Mouse (Mus musculus): ENCODE results near the gene Olfr575. TPM values are rescaled to one million over a fixed set of nuclear protein-coding genes. Genes with fewer than 3 reads are reported as not detected.

Olfr575 gene
- polyA plus RNA-seq, 1 experiment from 2014 or later, result not detected

Other genes starting within 250 kb of the Olfr575 start
- not detected in 2 replicates for gene Olfr33, start 239.7 kb downstream of the Olfr575 start, polyA plus RNA-seq (2014; fragmentation: Nextera tagmentation; extraction: Ambion mirVana)
- gene Olfr559, start 231.3 kb downstream of the Olfr575 start, polyA plus RNA-seq (2014; fragmentation: Nextera tagmentation; extraction: Ambion mirVana), result not detected in 2 replicates
- gene Olfr560, start 199.4 kb downstream of the Olfr575 start, polyA plus RNA-seq (2014; fragmentation: Nextera tagmentation; extraction: Ambion mirVana), result not detected in 2 replicates
- gene Olfr78, start 199.3 kb downstream of the Olfr575 start, polyA plus RNA-seq (2014; fragmentation: Nextera tagmentation; extraction: Ambion mirVana), result not detected in 2 replicates
- not detected in 2 replicates for gene Olfr561, start 187.6 kb downstream of the Olfr575 start, polyA plus RNA-seq (2014; fragmentation: Nextera tagmentation; extraction: Ambion mirVana)
- not detected in 2 replicates for gene Olfr564, start 155.3 kb downstream of the Olfr575 start, polyA plus RNA-seq (2014; fragmentation: Nextera tagmentation; extraction: Ambion mirVana)
- gene Olfr566, start 100.0 kb downstream of the Olfr575 start, polyA plus RNA-seq (2014; fragmentation: Nextera tagmentation; extraction: Ambion mirVana), result not detected in 2 replicates
- not detected in 2 replicates for gene Olfr568, start 81.7 kb downstream of the Olfr575 start, polyA plus RNA-seq (2014; fragmentation: Nextera tagmentation; extraction: Ambion mirVana)
- gene Olfr569, start 67.9 kb downstream of the Olfr575 start, polyA plus RNA-seq (2014; fragmentation: Nextera tagmentation; extraction: Ambion mirVana), result not detected in 2 replicates
- not detected in 2 replicates for gene Olfr570, start 64.2 kb downstream of the Olfr575 start, polyA plus RNA-seq (2014; fragmentation: Nextera tagmentation; extraction: Ambion mirVana)
- gene Olfr571, start 41.2 kb downstream of the Olfr575 start, polyA plus RNA-seq (2014; fragmentation: Nextera tagmentation; extraction: Ambion mirVana), result 0.17 and 0.19 TPM in 2 replicates
- not detected in 2 replicates for gene Olfr572, start 34.4 kb downstream of the Olfr575 start, polyA plus RNA-seq (2014; fragmentation: Nextera tagmentation; extraction: Ambion mirVana)
- not detected in 2 replicates for gene Olfr573-ps1, start 16.2 kb downstream of the Olfr575 start, polyA plus RNA-seq (2014; fragmentation: Nextera tagmentation; extraction: Ambion mirVana)
- not detected in 2 replicates for gene Olfr574, start 10.3 kb downstream of the Olfr575 start, polyA plus RNA-seq (2014; fragmentation: Nextera tagmentation; extraction: Ambion mirVana)
- gene Olfr576, start 3.9 kb upstream of the Olfr575 start, polyA plus RNA-seq (2014; fragmentation: Nextera tagmentation; extraction: Ambion mirVana), result not detected in 2 replicates
- gene Olfr577, start 17.2 kb upstream of the Olfr575 start, polyA plus RNA-seq (2014; fragmentation: Nextera tagmentation; extraction: Ambion mirVana), result not detected in 2 replicates
- not detected in 2 replicates for gene Olfr578, start 30.5 kb upstream of the Olfr575 start, polyA plus RNA-seq (2014; fragmentation: Nextera tagmentation; extraction: Ambion mirVana)
- not detected in 2 replicates for gene Olfr582, start 79.2 kb upstream of the Olfr575 start, polyA plus RNA-seq (2014; fragmentation: Nextera tagmentation; extraction: Ambion mirVana)
- gene Olfr583, start 92.5 kb upstream of the Olfr575 start, polyA plus RNA-seq (2014; fragmentation: Nextera tagmentation; extraction: Ambion mirVana), result not detected in 2 replicates
- gene Olfr584, start 123.1 kb upstream of the Olfr575 start, polyA plus RNA-seq (2014; fragmentation: Nextera tagmentation; extraction: Ambion mirVana), result not detected in 2 replicates
- gene Olfr585, start 138.9 kb upstream of the Olfr575 start, polyA plus RNA-seq (2014; fragmentation: Nextera tagmentation; extraction: Ambion mirVana), result not detected in 2 replicates
- gene Olfr586, start 166.9 kb upstream of the Olfr575 start, polyA plus RNA-seq (2014; fragmentation: Nextera tagmentation; extraction: Ambion mirVana), result not detected in 2 replicates
- not detected in 2 replicates for gene Olfr588-ps1, start 182.1 kb upstream of the Olfr575 start, polyA plus RNA-seq (2014; fragmentation: Nextera tagmentation; extraction: Ambion mirVana)
- gene Olfr589, start 197.6 kb upstream of the Olfr575 start, polyA plus RNA-seq (2014; fragmentation: Nextera tagmentation; extraction: Ambion mirVana), result not detected in 2 replicates
- gene Olfr591, start 219.6 kb upstream of the Olfr575 start, polyA plus RNA-seq (2014; fragmentation: Nextera tagmentation; extraction: Ambion mirVana), result not detected in 2 replicates
- not detected in 2 replicates for gene Olfr592, start 226.0 kb upstream of the Olfr575 start, polyA plus RNA-seq (2014; fragmentation: Nextera tagmentation; extraction: Ambion mirVana)